Mouse (Mus musculus): ENCODE measurements around the gene Ino80e. TPM values are rescaled to one million over a fixed set of nuclear protein-coding genes. Genes with fewer than 3 reads are reported as not detected.

Gene Ino80e
- polyA plus RNA-seq, 1 experiment from 2014 or later, result 78.2 TPM

GRCm38 (mm10) chr7:126848794-126849193, 13.4 kb downstream of the Ino80e start:
- Histone ChIP-seq H3K9ac (replicated peaks; ENCODE audit: low read depth, low read length) (no peak overlapping the region), H3K36me3 (ENCODE audit: control insufficient read depth, insufficient read depth, low read length) (peaks cover 17% of the 10 kb centered on the region), H3K9me3 (ENCODE audit: control insufficient read depth, low read depth, low read length) (no peaks in the 10 kb centered on the region), H3K27ac (ENCODE audit: low read length) (no peak overlapping the region), H3K4me3 (ENCODE audit: low read depth, low read length) (peak overlapping the region; percentile 50), H3K4me2 (replicated peaks; ENCODE audit: low read depth, low read length) (peak overlapping the region; percentile 99; the same call in 1 of the 2 replicates), H3K4me1 (ENCODE audit: control insufficient read depth, insufficient read depth, low read length) (peaks cover 10% of the 10 kb centered on the region; the same call in 1 of the 2 replicates), H3K27me3 (ENCODE audit: control insufficient read depth, insufficient read depth, low read length) (peaks cover 12% of the 10 kb centered on the region)
- no peak for ATAC-seq (ENCODE audit: insufficient number of reproducible peaks, insufficient read depth, low FRiP score, low read depth)
- 21% methylated on average over 10 of the region's 10 CpGs for WGBS

DNA sequence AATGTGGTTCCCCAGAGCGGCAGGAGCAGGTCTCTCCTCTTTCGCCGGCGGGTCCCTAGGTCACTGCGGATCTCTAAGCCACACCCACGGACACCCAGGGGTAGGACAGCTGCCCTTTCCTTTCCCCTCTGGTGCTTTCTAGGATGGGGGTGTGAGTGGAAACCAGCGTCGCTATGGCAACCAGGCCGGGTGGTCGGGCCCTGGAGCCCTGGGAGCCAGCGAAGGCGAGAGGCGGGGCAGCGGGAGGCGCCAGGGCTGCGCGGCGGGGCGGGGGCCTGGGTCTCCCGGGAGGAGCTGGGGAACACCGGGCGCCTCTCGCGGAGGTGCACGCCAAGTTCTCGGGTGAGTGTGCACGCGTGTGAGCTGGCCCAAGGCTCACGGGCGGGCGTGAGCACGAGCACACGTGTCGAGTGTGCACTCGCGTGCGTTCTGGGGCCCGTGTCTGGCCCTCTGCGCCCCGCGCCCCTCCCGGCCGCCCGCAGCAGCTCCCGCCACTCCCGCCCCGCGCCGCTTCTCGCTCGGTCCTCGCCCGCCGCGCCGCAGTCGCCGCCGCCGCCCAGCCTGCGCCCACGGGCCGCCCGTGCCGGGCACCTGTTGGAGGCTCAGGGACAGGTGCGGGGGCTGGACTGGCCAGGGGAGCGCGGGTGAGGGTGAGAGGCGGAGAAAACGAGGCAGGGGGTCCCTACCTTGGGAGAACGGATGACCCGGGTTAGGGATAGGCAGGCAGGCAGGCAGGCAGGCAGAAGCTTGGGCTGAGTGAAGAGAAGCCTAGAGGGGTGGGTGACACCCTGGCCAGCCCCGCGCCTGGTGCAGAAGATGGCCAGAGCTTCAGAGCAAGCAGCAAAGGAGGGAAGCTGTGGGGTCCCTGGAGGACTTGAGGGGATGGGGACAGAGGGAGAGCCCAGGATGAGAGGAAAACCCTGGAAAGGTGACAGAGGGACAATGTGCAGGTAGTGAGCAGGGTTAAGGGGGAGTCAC, 14.5 kb downstream of the Ino80e start:
- Histone ChIP-seq H3K27ac (ENCODE audit: low read length) (no peak overlapping the region), H3K36me3 (ENCODE audit: control insufficient read depth, insufficient read depth, low read length) (peaks cover 6% of the 10 kb centered on the region), H3K4me3 (ENCODE audit: low read depth, low read length) (peak overlapping the region; percentile 50), H3K4me1 (ENCODE audit: control insufficient read depth, insufficient read depth, low read length) (peaks cover 10% of the 10 kb centered on the region; the same call in 1 of the 2 replicates), H3K27me3 (ENCODE audit: control insufficient read depth, insufficient read depth, low read length) (peaks cover 12% of the 10 kb centered on the region), H3K9ac (replicated peaks; ENCODE audit: low read depth, low read length) (peak overlapping the region; percentile 52), H3K9me3 (ENCODE audit: control insufficient read depth, low read depth, low read length) (no peaks in the 10 kb centered on the region), H3K4me2 (replicated peaks; ENCODE audit: low read depth, low read length) (peak overlapping the region; percentile 99)
- peak; percentile 15; the same call in 1 of the 2 replicates for ATAC-seq (ENCODE audit: insufficient number of reproducible peaks, insufficient read depth, low FRiP score, low read depth)
- under 1% methylated on average over 74 of the region's 74 CpGs for WGBS

DNA sequence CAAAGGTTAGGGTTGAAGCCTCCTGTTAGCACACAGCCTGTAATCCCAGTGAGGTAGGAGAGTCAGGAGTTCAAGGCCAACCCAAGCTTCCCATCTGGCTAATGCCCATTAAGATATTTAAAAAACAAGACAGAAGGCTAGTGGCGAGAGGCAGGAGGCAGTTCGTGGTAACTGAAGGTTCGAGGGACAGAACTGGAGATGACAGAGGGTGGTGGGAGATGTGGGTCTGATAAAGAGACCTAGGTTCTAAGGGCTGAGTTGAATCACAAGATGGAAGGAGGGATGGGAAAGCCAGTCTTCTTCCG, 15.1 kb downstream of the Ino80e start, which contains the start of gene Doc2a:
Doc2a (plus strand) TSS at position 301 of the 305 bp plus-strand sequence.
- no peak for ATAC-seq (ENCODE audit: insufficient number of reproducible peaks, insufficient read depth, low FRiP score, low read depth)
- peaks cover 12% of the 10 kb centered on the region for H3K27me3 ChIP-seq (ENCODE audit: control insufficient read depth, insufficient read depth, low read length)
- H3K9me3 ChIP-seq (ENCODE audit: control insufficient read depth, low read depth, low read length), result no peaks in the 10 kb centered on the region
- 27% methylated on average over 4 of the region's 4 CpGs for WGBS
- H3K4me1 ChIP-seq (ENCODE audit: control insufficient read depth, insufficient read depth, low read length), result peaks cover 10% of the 10 kb centered on the region; the same call in 1 of the 2 replicates
- H3K36me3 ChIP-seq (ENCODE audit: control insufficient read depth, insufficient read depth, low read length), result 0 out of 2 replicates have a peak, but pooled peaks cover 3% of the 10 kb centered on the region
- peak within 1 kb of the TSS; percentile 99 for H3K4me2 ChIP-seq (replicated peaks; ENCODE audit: low read depth, low read length)
- H3K9ac ChIP-seq (replicated peaks; ENCODE audit: low read depth, low read length), result peak within 1 kb of the TSS; percentile 52
- H3K4me3 ChIP-seq (ENCODE audit: low read depth, low read length), result peak within 1 kb of the TSS; percentile 50
- H3K27ac ChIP-seq (ENCODE audit: low read length), result no peak within 1 kb of the TSS

GRCm38 (mm10) chr7:126845516-126845915, 16.7 kb downstream of the Ino80e start:
- no peaks in the 10 kb centered on the region for H3K9me3 ChIP-seq (ENCODE audit: control insufficient read depth, low read depth, low read length)
- H3K4me1 ChIP-seq (ENCODE audit: control insufficient read depth, insufficient read depth, low read length), result peaks cover 10% of the 10 kb centered on the region; the same call in 1 of the 2 replicates
- H3K36me3 ChIP-seq (ENCODE audit: control insufficient read depth, insufficient read depth, low read length), result no peaks in the 10 kb centered on the region
- H3K9ac ChIP-seq (replicated peaks; ENCODE audit: low read depth, low read length), result no peak overlapping the region
- H3K27ac ChIP-seq (ENCODE audit: low read length), result no peak overlapping the region
- ATAC-seq (ENCODE audit: insufficient number of reproducible peaks, insufficient read depth, low FRiP score, low read depth), result no peak
- peaks cover 12% of the 10 kb centered on the region for H3K27me3 ChIP-seq (ENCODE audit: control insufficient read depth, insufficient read depth, low read length)
- H3K4me3 ChIP-seq (ENCODE audit: low read depth, low read length), result no peak overlapping the region
- WGBS, result 90% methylated on average over 2 of the region's 2 CpGs
- no peak overlapping the region for H3K4me2 ChIP-seq (replicated peaks; ENCODE audit: low read depth, low read length)

DNA sequence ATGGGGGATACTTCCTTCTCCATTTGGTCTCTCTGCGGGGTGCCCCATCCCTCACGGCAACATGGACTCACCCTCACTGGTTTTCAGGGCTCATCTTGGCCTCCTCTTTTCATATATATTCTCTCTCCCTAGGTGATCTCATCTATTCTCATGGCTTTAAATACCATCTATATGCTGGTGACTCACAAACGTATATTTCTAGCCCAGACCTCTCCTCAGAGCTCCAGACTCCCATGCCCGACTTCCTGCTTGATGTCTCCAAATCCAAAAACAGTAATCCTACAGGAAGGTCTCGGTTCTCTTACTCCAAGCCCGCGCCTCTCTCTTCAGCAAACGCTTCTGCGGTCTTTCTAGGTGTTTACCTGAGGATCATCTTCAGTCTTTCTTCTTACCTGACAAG, 18.9 kb downstream of the Ino80e start:
- Histone ChIP-seq H3K27me3 (ENCODE audit: control insufficient read depth, insufficient read depth, low read length) (peaks cover 2% of the 10 kb centered on the region; the same call in 1 of the 2 replicates), H3K36me3 (ENCODE audit: control insufficient read depth, insufficient read depth, low read length) (no peaks in the 10 kb centered on the region), H3K27ac (ENCODE audit: low read length) (no peak overlapping the region), H3K4me3 (ENCODE audit: low read depth, low read length) (no peak overlapping the region), H3K4me1 (ENCODE audit: control insufficient read depth, insufficient read depth, low read length) (peaks cover 8% of the 10 kb centered on the region; the same call in 1 of the 2 replicates), H3K9me3 (ENCODE audit: control insufficient read depth, low read depth, low read length) (no peaks in the 10 kb centered on the region), H3K4me2 (replicated peaks; ENCODE audit: low read depth, low read length) (no peak overlapping the region), H3K9ac (replicated peaks; ENCODE audit: low read depth, low read length) (no peak overlapping the region)
- no peak for ATAC-seq (ENCODE audit: insufficient number of reproducible peaks, insufficient read depth, low FRiP score, low read depth)
- 71% methylated on average over 9 of the region's 9 CpGs for WGBS

GRCm38 (mm10) chr7:126833294-126833693, 28.9 kb downstream of the Ino80e start:
- Histone ChIP-seq H3K4me3 (ENCODE audit: low read depth, low read length) (no peak overlapping the region), H3K27me3 (ENCODE audit: control insufficient read depth, insufficient read depth, low read length) (no peaks in the 10 kb centered on the region), H3K9me3 (ENCODE audit: control insufficient read depth, low read depth, low read length) (no peaks in the 10 kb centered on the region), H3K4me2 (replicated peaks; ENCODE audit: low read depth, low read length) (no peak overlapping the region), H3K4me1 (ENCODE audit: control insufficient read depth, insufficient read depth, low read length) (no peaks in the 10 kb centered on the region), H3K36me3 (ENCODE audit: control insufficient read depth, insufficient read depth, low read length) (no peaks in the 10 kb centered on the region), H3K27ac (ENCODE audit: low read length) (no peak overlapping the region), H3K9ac (replicated peaks; ENCODE audit: low read depth, low read length) (no peak overlapping the region)
- no peak for ATAC-seq (ENCODE audit: insufficient number of reproducible peaks, insufficient read depth, low FRiP score, low read depth)
- 80% methylated on average over 1 of the region's 1 CpGs for WGBS

- Histone ChIP-seq H3K27me3 (ENCODE audit: control insufficient read depth, insufficient read depth, low read length) (no peaks in the 10 kb centered on the region), H3K4me1 (ENCODE audit: control insufficient read depth, insufficient read depth, low read length) (no peaks in the 10 kb centered on the region), H3K9ac (replicated peaks; ENCODE audit: low read depth, low read length) (no peak overlapping the region), H3K27ac (ENCODE audit: low read length) (no peak overlapping the region), H3K9me3 (ENCODE audit: control insufficient read depth, low read depth, low read length) (no peaks in the 10 kb centered on the region), H3K36me3 (ENCODE audit: control insufficient read depth, insufficient read depth, low read length) (no peaks in the 10 kb centered on the region), H3K4me2 (replicated peaks; ENCODE audit: low read depth, low read length) (peak overlapping the region; percentile 46), H3K4me3 (ENCODE audit: low read depth, low read length) (peak overlapping the region; percentile 25)
- WGBS, result under 1% methylated on average over 21 of the region's 21 CpGs
- ATAC-seq (ENCODE audit: insufficient number of reproducible peaks, insufficient read depth, low FRiP score, low read depth), result peak; percentile 81; the same call in 1 of the 2 replicates
Measured at GRCm38 (mm10) chr7:126832036-126832598, 30.1 kb downstream of the Ino80e start.

DNA sequence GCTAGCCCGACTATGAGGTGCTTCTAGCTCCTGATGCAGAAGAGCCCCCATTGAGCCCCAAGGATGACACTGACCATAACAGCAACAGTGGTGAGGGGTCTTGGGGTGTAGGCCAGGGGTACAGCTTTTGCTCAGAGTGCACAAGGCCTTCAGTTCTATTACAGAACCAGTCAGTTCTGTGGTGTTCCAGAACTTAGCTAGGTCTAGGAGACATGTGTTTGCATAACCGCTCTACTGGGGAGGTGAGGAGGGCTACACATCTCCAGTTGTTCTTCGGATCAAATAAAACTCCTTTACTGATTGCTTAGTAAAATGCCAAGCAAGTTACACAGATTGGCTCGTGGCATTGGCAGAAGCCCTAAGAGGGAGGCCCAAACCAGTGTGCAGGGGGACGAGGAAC, 30.6 kb downstream of the Ino80e start, which contains the start of gene 4930451I11Rik:
4930451I11Rik (minus strand) TSS at position 101 of the 400 bp plus-strand sequence.
- Histone ChIP-seq H3K36me3 (ENCODE audit: control insufficient read depth, insufficient read depth, low read length) (no peaks in the 10 kb centered on the region), H3K9me3 (ENCODE audit: control insufficient read depth, low read depth, low read length) (no peaks in the 10 kb centered on the region), H3K9ac (replicated peaks; ENCODE audit: low read depth, low read length) (no peak within 1 kb of the TSS), H3K4me1 (ENCODE audit: control insufficient read depth, insufficient read depth, low read length) (no peaks in the 10 kb centered on the region), H3K4me2 (replicated peaks; ENCODE audit: low read depth, low read length) (peak within 1 kb of the TSS; percentile 46), H3K27me3 (ENCODE audit: control insufficient read depth, insufficient read depth, low read length) (no peaks in the 10 kb centered on the region), H3K4me3 (ENCODE audit: low read depth, low read length) (peak within 1 kb of the TSS; percentile 25), H3K27ac (ENCODE audit: low read length) (no peak within 1 kb of the TSS)
- ATAC-seq (ENCODE audit: insufficient number of reproducible peaks, insufficient read depth, low FRiP score, low read depth), result no peak
- WGBS, result 61% methylated on average over 5 of the region's 5 CpGs

Measured in stomach, embryonic 14.5 days (tissue).